Mouse (Mus musculus) C2C12 (cell line): ENCODE measurements around the gene Cfb. TPM values are rescaled to one million over a fixed set of nuclear protein-coding genes. Genes with fewer than 3 reads are reported as not detected.

Experiments used
- H3K27me3 ChIP-seq: one replicate; pipeline ENCODE4 v1.6.1; 2011; ENCODE audit not compliant: control insufficient read depth, insufficient read depth, insufficient read length
- H3K36me3 ChIP-seq: one replicate; pipeline ENCODE4 v1.6.1; 2011; ENCODE audit not compliant: control insufficient read depth, insufficient read depth
- H3K4me3 ChIP-seq: one replicate; pipeline ENCODE4 v1.5.1; 2011; ENCODE audit warnings: mild to moderate bottlenecking, control low read depth; ENCODE audit not compliant: poor library complexity, insufficient read depth, severe bottlenecking
- H3K79me2 ChIP-seq: one replicate; pipeline ENCODE4 v1.6.1; 2011; ENCODE audit not compliant: control insufficient read depth, insufficient read depth
- H3K79me3 ChIP-seq: one replicate; pipeline ENCODE4 v1.6.1; 2011; ENCODE audit warnings: low read depth, control low read depth
- H3ac ChIP-seq: one replicate; pipeline ENCODE3; 2011; ENCODE audit warnings: low read depth; ENCODE audit not compliant: control insufficient read depth, insufficient read length
- CEBPB ChIP-seq: IDR thresholded peaks from one replicate; pipeline ENCODE4 v1.6.1; 2011; ENCODE audit warnings: low read depth, mild to moderate bottlenecking, control low read depth, moderate library complexity
- CTCF ChIP-seq: IDR thresholded peaks from one replicate; pipeline ENCODE4 v1.5.1; 2011; ENCODE audit not compliant: control insufficient read depth, insufficient read depth, insufficient read length
- FOSL1 ChIP-seq: IDR thresholded peaks from one replicate; pipeline ENCODE4 v1.8.0; 2011; ENCODE audit warnings: mild to moderate bottlenecking, low read length; ENCODE audit not compliant: poor library complexity, insufficient read depth, severe bottlenecking
- MAX ChIP-seq: IDR thresholded peaks from one replicate; pipeline ENCODE4 v1.6.1; 2011; ENCODE audit warnings: mild to moderate bottlenecking, control low read depth
- MYOD1 ChIP-seq: IDR thresholded peaks from one replicate; pipeline ENCODE4 v1.6.1; 2011; ENCODE audit warnings: low read depth; ENCODE audit not compliant: control insufficient read depth, insufficient read length
- MYOG ChIP-seq: IDR thresholded peaks from one replicate; pipeline ENCODE4 v1.6.1; 2011; ENCODE audit not compliant: control insufficient read depth, insufficient read length; ENCODE audit errors: extremely low read depth
- USF1 ChIP-seq: IDR thresholded peaks from one replicate; pipeline ENCODE4 v1.6.1; 2011; ENCODE audit warnings: low read depth, mild to moderate bottlenecking, control low read depth, moderate library complexity
- polyA plus RNA-seq: library from polyadenylated mRNA; unstranded; fragments of >200 nt; fragmentation: generic; extraction: Trizol; gene quantifications from one replicate; pipeline ENCODE4 v1.2.1, GENCODE M21; 2012; ENCODE audit warnings: missing spikeins

Cfb gene
- polyA plus RNA-seq, 1 experiment = 0.28 TPM

GRCm38 (mm10) chr17:34858670-34859069 lies 3.6 kb downstream of the Cfb start:
- H3K36me3 ChIP-seq = peaks cover 32% of the 10 kb centered on the region
- H3K4me3 ChIP-seq = no peak overlapping the region
- no peaks in the 10 kb centered on the region for H3K79me2 ChIP-seq
- no peak overlapping the region for H3ac ChIP-seq
- H3K79me3 ChIP-seq = no peaks in the 10 kb centered on the region
- TF ChIP-seq MYOD1 (no peak), USF1 (no peak), CTCF (no peak), FOSL1 (no peak), CEBPB (no peak), MYOG (no peak), MAX (no peak)
- peaks cover 15% of the 10 kb centered on the region for H3K27me3 ChIP-seq

GRCm38 (mm10) chr17:34855825-34856224 lies 6.5 kb downstream of the Cfb start:
- peaks cover 51% of the 10 kb centered on the region for H3K36me3 ChIP-seq

GRCm38 (mm10) chr17:34854761-34855160 lies 7.6 kb downstream of the Cfb start:
- peaks cover 25% of the 10 kb centered on the region for H3K79me2 ChIP-seq
- TF ChIP-seq USF1 (no peak), FOSL1 (no peak), MYOG (no peak), MYOD1 (no peak), CTCF (no peak), CEBPB (no peak), MAX (no peak)
- peaks cover 12% of the 10 kb centered on the region for H3K79me3 ChIP-seq
- H3K36me3 ChIP-seq = peaks cover 51% of the 10 kb centered on the region
- H3K27me3 ChIP-seq = no peaks in the 10 kb centered on the region
- H3K4me3 ChIP-seq = no peak overlapping the region
- H3ac ChIP-seq = no peak overlapping the region

More at GRCm38 (mm10) chr17:34855825-34856224, 6.5 kb downstream of the Cfb start:
- Histone ChIP-seq H3K27me3 (peaks cover 3% of the 10 kb centered on the region), H3ac (no peak overlapping the region), H3K79me2 (peaks cover 17% of the 10 kb centered on the region), H3K79me3 (peaks cover 8% of the 10 kb centered on the region), H3K4me3 (no peak overlapping the region)
- TF ChIP-seq MYOD1 = no peak
- TF ChIP-seq CTCF = peak; percentile 56

DNA sequence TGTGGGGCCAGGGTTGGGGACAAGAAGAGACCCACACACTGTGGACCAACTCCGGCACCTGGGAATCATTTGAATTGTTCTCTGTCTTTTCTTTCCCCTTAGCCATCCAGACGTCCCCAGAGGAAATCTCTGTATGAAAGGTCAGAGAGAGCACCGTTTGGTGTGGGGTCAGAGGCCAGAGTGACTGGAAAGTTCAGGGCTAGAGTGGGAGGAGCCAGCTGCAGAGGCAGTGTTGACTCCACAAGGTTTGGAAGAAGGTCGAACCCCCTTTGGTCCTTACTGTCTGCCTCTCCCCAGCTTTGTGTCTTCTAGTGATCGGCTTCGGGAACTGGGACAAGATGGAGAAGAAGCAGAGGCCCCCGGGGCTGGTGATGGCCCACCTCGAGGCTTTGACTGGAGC lies 8.8 kb downstream of the Cfb start:
- Histone ChIP-seq H3K27me3 (no peaks in the 10 kb centered on the region), H3K79me2 (peaks cover 31% of the 10 kb centered on the region), H3K79me3 (peaks cover 16% of the 10 kb centered on the region), H3K36me3 (peaks cover 51% of the 10 kb centered on the region), H3ac (no peak overlapping the region), H3K4me3 (no peak overlapping the region)
- no peak for TF ChIP-seq CEBPB
- TF ChIP-seq MAX = no peak
- no peak for TF ChIP-seq MYOD1
- no peak for TF ChIP-seq FOSL1
- no peak for TF ChIP-seq USF1
- TF ChIP-seq CTCF = no peak

DNA sequence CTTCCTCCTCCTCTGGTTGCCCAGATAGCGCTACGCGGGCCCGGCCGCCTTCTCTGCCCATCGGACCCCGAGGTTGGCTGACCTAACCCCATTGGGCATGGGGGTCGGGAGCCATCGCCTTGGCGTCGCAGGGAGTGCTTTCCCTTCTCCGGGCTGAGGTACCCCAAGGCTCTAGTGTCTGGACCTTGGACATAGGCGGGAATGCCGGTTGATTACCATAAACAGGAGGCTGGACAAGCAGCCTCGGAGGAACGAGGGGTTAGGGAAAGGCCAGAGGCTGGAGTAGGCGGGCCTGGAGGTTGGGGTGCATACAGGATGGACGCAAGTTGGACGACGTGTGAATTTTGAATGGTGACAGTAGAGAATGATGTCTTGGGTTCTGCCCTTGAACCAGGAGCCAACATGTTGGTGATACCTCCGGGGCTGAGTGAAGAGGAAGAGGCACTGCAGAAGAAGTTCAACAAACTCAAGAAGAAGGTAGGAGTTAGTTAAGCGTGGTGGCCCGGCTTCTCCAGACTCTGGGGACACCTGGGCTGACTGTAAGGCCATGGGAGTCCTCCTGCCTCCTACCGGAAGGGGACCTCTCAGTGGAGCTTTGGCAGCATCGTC lies 11.7 kb downstream of the Cfb start:
- TF ChIP-seq CTCF (no peak), MAX (no peak)
- H3K27me3 ChIP-seq = no peaks in the 10 kb centered on the region
- peaks cover 38% of the 10 kb centered on the region for H3K36me3 ChIP-seq
- H3K4me3 ChIP-seq = peak overlapping the region; percentile 99
- peaks cover 16% of the 10 kb centered on the region for H3K79me3 ChIP-seq
- H3K79me2 ChIP-seq = peaks cover 31% of the 10 kb centered on the region
- H3ac ChIP-seq = peak overlapping the region; percentile 90

GRCm38 (mm10) chr17:34849722-34850516 lies 12.4 kb downstream of the Cfb start, which contains the start of the genes Skiv2l and Nelfe:
TSS of gene Skiv2l (minus strand) at chr17:34850210.
TSS of gene Nelfe (plus strand) at chr17:34850391.
- H3K27me3 ChIP-seq = no peaks in the 10 kb centered on the region
- H3ac ChIP-seq = peak within 1 kb of the TSS; percentile 90
- H3K36me3 ChIP-seq = peaks cover 34% of the 10 kb centered on the region
- H3K79me3 ChIP-seq = peaks cover 16% of the 10 kb centered on the region
- TF ChIP-seq CEBPB (no peak), MAX (peak; percentile 64), MYOD1 (no peak)
- H3K79me2 ChIP-seq = peaks cover 31% of the 10 kb centered on the region
- peak within 1 kb of the TSS; percentile 99 for H3K4me3 ChIP-seq
